Mouse (Mus musculus) adrenal gland, adult 18-20 months (tissue): ENCODE results near the gene Tmem145. TPM values are rescaled to one million over a fixed set of nuclear protein-coding genes. Genes with fewer than 3 reads are reported as not detected.
"Not testable (repeated sequence)": the region's sequence is repeated elsewhere in the genome, so short reads cannot be mapped to it uniquely, and the experiment has no call there.

Experiments used
- DNase-seq, 2 experiments: peaks; one replicate each; pipeline ENCODE4 v3.0.0; 2021 to 2022; ENCODE audit warnings: low spot score in 2 of 2
- total RNA-seq, 2 experiments: library from RNA; stranded (reverse); gene quantifications; 1 replicate in 1 of 2; 2 replicates in 1 of 2; pipeline ENCODE4 v1.2.3; 2021

Gene Tmem145
- total RNA-seq, 2 experiments from 2014 or later: 2.5 to 2.9 TPM

DNA sequence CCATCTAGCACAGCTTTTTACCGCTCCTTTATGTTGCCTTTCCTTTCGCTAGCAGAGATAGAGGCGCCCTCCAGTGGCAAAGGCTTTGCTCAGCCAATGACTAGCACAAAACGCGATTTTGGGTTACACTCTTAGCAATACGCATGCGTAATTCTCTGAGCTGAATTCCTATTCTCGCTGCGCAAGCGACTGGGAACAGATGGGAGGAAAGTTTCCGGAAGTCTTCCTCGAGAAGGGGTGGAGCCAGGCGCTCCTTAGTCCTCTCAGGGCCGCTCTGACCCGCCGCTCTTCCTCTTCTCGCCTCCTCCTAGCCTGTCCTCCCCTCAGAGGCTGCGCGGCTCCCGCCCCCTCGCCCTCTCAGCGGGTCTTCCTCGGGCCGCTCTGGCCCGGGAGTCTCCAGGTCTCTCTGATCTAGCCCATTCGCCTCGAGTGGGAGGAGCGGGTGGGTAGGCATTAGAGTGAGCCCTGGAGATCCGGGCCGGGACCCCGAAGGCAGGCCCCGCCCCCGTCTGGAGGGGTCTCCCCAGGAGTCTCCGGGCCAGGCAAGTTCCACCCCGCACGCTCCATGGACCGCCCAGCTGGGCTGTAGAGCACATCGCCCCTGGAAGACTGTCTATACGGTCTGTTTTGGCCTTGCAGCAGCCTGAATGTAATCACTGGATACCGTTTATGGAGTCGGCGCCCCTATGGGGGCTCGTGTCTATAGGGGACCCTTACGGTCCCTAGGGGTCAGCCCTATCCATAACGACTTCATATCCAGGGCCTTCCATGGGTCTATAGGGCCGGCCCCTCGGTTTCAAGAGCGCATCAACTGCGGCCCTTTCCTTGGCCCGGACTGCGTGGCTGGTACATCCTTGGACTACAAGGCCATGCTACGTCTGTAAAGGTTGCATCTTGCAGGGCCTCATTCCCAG lies 10.9 kb downstream of the Tmem145 start, which contains the start of gene Megf8:
Megf8 (plus strand) TSS at position 633 of the 914 bp plus-strand sequence.
- peak; percentile 86 to 89 for DNase-seq

DNA sequence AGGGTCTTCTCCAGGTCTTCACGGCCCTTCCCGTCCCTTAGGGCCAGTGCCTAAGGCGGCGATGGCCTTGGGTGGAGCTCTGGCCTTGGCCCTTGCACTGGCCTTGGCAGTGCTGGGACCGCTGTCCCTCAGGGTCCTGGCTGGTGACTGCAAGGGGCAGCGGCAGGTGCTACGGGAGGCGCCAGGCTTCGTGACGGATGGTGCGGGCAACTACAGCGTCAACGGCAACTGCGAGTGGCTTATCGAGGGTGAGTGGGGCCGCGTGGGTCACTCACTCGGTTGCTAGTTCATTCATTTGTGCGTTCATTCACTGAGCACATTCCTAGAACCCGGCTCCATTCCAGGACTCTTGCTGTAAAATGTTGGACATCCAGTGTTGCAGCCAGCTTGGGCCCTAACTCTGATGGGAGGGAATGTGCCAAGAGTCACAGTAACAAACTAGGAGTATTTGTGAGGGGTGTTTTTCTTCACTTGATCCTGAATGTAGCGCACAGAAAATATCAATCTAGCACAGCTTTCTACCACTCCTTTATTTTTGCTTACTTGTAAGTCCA lies 11.6 kb downstream of the Tmem145 start:
- peak; percentile 50 to 53 for DNase-seq

DNA sequence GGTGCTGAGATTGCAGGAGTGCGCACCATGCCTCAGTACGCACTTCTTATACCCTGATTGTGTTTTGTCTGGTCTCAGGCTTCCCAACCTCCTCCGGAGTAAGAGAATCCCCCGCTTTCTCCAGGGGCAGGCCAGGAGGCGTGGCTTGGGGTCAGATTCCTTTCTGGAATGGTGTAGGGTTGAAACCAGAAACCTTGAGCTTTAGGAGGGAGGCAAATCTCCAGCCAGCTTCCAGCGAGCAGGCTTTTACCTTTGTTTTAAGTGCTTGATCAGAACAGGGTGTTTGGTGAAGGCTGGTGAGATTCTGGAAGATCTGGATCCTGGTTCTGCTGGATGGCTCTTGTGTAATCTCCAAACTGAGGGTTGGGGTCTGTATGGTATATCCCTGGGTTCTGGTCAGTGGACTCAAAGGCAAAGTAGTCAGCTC lies 16.2 kb downstream of the Tmem145 start:
- no peak for DNase-seq

DNA sequence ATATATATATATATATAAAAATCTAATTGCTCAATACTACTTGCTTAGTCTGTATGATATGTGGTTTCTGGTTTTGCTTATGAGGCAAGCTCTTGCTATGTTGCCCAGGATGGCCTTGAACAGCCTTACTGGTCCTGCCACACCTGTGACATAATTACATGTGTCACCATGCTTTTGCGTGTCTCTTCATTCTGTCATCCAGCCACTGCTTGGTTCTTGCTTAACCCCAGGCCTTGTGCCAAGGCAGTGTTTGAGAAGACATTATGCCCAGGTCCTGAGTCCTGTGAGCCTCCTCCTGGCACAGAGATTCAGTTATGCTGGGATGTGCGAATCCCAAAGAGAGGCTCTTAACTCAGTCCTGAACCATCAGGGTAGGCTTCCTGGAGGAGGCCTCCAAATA lies 17.3 kb downstream of the Tmem145 start:
- no peak for DNase-seq

DNA sequence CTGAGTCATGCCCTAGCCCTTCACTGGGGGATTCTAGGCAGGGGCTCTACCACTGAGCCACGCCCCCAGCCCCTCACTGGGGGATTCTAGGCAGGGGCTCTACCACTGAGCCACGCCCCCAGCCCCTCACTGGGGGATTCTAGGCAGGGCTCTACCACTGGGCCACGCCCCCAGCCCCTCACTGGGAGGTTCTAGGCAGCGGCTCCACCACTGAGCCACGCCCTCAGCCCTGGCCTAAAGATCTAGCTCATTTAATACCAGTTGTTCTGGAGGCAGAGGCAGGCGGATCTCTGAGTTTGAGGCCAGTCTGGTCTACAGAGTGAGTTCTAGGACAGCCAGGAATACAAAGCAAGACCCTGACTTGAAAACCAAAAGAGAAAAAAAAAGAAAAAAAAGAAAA lies 19.5 kb downstream of the Tmem145 start:
- not testable (repeated sequence) for DNase-seq

DNA sequence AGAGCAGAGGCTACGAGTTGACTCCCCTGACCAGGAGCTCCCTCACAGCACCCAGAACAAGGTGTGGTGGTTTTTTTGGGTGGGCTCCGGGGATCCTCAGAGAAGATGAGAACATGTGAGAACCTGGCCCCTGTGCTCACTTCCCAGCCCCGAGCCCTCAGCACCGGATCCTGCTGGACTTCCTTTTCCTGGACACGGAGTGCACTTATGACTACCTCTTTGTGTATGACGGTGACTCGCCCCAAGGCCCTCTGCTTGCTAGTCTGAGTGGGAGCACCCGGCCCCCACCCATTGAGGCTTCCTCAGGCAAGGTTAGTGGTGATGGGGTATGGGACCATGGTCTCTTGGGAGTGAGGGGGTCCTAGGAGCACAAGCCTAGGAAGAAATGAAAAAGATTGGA lies 20.3 kb downstream of the Tmem145 start:
- no peak for DNase-seq

DNA sequence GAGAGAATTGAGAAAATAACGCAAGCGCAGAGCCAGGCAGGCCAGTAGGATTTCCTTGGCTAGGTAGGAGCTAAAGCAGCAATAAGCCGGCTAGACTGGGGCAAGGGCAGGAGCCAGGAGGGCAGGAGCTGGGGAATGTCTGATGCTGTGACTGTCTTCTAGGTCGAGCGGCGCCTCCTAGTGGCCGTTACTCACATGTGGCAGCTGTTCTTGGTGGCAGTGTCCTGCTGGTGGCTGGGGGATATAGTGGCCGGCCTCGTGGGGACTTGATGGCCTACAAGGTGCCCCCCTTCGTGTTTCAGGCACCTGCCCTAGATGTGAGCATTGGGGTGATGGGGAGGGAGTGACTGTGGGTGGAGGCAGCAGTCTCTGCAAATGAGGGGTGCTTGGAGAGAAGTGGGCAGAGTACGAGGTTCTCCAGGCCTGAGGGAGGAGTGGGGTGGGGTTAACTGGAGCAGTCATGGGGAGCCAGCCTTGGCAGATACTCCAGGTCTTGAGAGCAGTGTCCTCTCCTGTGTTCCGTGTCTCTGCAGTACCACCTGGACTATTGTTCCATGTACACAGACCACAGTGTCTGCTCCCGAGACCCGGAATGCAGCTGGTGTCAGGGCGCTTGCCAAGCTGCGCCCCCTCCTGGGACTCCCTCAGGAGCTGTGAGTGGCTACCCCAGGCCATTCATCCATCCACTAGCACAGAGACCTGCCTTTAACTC lies 27.8 kb downstream of the Tmem145 start:
- DNase-seq: peak; percentile 53 to 75

DNA sequence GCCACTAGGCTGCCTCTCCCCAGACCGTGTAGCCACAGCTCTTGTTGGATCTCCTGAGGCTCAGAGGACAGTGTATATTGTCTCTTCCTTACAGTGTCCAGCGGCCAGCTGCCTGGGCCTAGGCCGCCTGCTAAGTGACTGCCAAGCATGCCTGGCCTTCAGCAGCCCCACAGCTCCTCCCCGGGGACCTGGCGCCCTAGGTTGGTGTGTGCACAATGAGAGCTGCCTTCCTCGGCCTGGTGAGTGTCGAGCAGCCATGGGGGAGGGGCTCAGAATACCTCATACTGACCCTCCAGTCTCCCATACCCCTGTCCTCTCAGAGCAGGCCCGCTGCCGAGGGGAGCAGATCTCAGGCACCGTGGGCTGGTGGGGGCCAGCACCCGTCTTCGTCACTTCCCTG lies 28.6 kb downstream of the Tmem145 start:
- no peak for DNase-seq

DNA sequence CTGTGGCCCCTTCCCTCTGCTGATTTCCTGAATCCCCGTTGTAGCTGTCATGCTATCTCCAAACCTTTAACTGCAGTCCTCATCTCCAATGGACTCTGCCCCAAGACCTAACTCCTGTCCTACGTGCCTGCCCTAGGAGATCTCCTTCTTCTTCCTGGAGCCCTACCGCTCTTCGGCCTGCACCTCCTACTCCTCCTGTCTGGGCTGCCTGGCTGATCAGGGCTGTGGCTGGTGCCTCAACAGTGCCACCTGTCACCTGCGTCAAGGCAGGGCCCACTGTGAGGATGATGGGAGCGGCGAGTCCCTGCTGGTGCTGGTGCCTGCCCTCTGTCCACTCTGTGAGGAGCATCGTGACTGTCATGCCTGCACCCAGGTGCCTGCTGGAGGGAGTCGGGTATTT lies 33.4 kb downstream of the Tmem145 start:
- no peak for DNase-seq

DNA sequence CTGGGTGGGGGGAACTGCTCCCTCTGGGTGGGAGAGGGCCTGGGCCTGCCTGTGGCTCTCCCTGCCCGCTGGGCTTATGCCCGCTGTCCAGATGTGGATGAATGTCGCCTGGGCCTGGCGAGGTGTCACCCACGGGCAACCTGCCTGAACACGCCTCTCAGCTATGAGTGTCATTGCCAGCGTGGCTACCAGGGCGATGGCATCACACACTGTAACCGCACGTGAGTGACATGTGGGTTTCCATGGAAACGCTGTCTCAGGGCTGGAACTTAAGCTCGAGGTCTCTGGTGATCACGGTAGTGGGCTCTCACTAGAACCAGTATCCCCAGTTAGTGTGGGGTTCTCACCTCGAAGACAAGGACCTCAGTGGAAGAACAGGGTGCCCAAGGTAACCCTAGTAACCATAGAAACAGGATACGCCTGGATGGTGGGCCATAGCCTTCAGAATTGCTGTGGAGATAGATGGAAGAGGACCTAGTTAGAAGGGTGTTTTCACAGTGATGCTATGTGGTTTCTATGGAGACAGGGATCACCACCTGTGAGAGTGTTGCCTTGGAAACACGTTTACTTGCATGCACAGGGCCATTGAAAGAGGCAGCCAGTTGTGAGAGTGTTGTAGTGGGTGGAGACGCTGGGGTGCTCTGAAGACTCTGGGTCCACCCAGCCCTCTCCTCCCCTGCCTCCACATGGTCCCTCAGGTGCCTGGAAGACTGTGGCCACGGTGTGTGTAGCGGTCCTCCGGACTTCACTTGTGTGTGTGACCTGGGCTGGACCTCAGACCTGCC lies 35.3 kb downstream of the Tmem145 start:
- no peak for DNase-seq

DNA sequence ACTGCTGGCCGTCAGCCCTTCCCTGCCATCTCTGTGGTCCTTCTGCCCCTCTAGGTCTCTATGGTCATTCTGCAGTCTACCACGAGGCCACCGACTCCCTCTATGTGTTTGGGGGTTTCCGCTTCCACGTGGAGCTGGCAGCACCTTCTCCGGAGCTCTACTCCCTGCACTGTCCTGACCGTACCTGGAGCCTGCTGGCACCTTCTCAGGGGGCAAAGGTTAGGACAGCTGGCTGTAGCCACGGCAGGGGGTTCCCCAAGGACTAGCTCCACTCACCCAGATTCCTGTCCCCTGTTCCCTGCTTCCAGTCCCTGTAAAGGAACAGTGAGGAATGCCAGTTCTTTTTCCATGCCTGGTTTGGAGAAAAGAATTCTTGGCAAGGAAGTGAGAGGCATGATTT lies 43.0 kb downstream of the Tmem145 start:
- no peak for DNase-seq

DNA sequence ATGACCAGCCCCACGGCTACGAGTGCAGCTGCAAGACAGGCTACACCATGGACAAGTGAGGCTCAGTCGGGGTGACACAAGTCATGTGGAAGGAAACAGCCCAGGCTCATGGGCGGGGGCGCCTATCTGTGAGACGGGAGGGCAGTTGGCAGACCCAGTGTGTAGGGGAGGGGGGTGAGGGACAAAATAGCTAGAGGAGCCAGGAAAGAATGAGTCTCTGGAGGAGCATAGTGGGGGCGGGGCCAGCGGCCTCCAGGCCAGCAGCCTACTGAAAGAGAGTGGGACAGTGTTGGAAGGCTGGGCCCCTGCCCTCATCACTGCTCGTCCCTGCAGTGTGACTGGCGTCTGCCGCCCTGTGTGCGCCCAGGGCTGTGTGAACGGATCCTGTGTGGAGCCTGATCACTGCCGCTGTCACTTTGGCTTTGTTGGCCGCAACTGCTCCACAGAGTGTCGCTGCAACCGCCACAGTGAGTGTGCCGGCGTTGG lies 52.9 kb downstream of the Tmem145 start:
- no peak for DNase-seq

DNA sequence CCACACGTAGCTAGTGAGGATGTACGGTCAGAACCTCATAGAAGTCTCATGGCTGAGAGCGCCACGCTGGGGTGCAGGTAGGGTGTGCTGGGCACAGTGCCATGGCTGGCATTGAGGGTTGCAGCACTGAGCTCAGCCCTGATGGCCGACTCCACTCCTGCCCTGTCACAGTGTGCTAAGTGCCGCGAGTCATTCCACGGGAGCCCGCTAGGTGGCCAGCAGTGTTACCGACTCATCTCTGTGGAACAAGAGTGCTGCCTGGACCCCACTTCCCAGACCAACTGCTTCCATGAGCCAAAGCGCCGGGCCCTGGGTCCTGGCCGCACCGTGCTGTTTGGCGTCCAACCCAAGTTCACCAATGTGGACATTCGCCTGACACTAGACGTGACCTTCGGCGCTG lies 57.2 kb downstream of the Tmem145 start:
- DNase-seq: peak in 1 of 2 experiments; percentile 42

DNA sequence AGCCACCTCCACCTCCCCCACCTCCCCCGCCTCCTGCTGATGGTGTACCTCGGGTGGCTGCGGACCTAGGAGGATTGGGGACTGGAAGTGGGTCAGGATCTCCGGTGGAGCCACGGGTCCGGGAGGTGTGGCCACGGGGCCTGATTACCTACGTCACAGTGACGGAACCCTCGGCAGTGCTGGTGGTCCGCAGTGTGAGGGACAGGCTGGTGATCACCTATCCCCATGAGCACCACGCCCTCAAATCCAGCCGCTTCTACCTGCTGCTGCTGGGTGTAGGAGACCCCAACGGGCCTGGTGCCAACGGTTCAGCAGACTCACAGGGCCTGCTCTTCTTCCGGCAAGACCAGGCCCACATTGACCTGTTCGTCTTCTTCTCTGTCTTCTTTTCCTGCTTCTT lies 57.7 kb downstream of the Tmem145 start:
- DNase-seq: no peak

Other genes starting within 250 kb of the Tmem145 start
- 10 to 100 TPM; 15.3 to 17.2 TPM for gene Grik5, start 233.8 kb upstream of the Tmem145 start, total RNA-seq
- 10 to 100 TPM; 18.6 to 19.6 TPM for gene Zfp574, start 233.5 kb upstream of the Tmem145 start, total RNA-seq
- gene Pou2f2, start 126.4 kb upstream of the Tmem145 start, total RNA-seq: under 1 TPM; 0.56 to 0.61 TPM
- gene Dedd2, start 85.5 kb upstream of the Tmem145 start, total RNA-seq: 10 to 100 TPM; 24.0 to 27.0 TPM
- 10 to 100 TPM in 1 of 2 experiments, 1 to 10 TPM in 1; 8.4 to 10.2 TPM for gene Zfp526, start 84.7 kb upstream of the Tmem145 start, total RNA-seq
- 100 to 1,000 TPM in 1 of 2 experiments, 10 to 100 TPM in 1; 96.7 to 101 TPM for gene Gsk3a, start 68.3 kb upstream of the Tmem145 start, total RNA-seq
- gene Erf, start 55.3 kb upstream of the Tmem145 start, total RNA-seq: 10 to 100 TPM; 18.3 to 25.8 TPM
- 100 to 1,000 TPM in 1 of 2 experiments, 10 to 100 TPM in 1; 96.8 to 123 TPM for gene Cic, start 38.4 kb upstream of the Tmem145 start, total RNA-seq
- 10 to 100 TPM; 23.3 to 30.4 TPM for gene Pafah1b3, start 8.1 kb upstream of the Tmem145 start, total RNA-seq
- not detected for gene Prr19, start 4.7 kb upstream of the Tmem145 start, total RNA-seq
- 10 to 100 TPM; 37.8 to 47.0 TPM for gene Megf8, start 11.1 kb downstream of the Tmem145 start, total RNA-seq
- gene Cnfn, start 63.6 kb downstream of the Tmem145 start, total RNA-seq: not detected
- 100 to 1,000 TPM; 332 to 738 TPM for gene Lipe, start 92.6 kb downstream of the Tmem145 start, total RNA-seq
- not detected for gene Cxcl17, start 106.8 kb downstream of the Tmem145 start, total RNA-seq
- gene Ceacam1, start 171.5 kb downstream of the Tmem145 start, total RNA-seq: 10 to 100 TPM in 1 of 2 experiments, 1 to 10 TPM in 1; 9.3 to 34.6 TPM
- gene Ceacam2, start 233.8 kb downstream of the Tmem145 start, total RNA-seq: 1 to 10 TPM; 1.0 to 3.7 TPM